Mouse (Mus musculus) heart, adult 8-10 months (tissue): ENCODE data around the gene Vmn2r18. TPM values are rescaled to one million over a fixed set of nuclear protein-coding genes. Genes with fewer than 3 reads are reported as not detected.

Experiments
- DNase-seq: peaks from one replicate; pipeline ENCODE4 v3.0.0; 2022; ENCODE audit warnings: low spot score
- total RNA-seq, 4 experiments: library from RNA; stranded (reverse); gene quantifications; 2 replicates each; pipeline ENCODE4 v1.2.4; 2022

Gene Vmn2r18
- not detected for total RNA-seq

DNA sequence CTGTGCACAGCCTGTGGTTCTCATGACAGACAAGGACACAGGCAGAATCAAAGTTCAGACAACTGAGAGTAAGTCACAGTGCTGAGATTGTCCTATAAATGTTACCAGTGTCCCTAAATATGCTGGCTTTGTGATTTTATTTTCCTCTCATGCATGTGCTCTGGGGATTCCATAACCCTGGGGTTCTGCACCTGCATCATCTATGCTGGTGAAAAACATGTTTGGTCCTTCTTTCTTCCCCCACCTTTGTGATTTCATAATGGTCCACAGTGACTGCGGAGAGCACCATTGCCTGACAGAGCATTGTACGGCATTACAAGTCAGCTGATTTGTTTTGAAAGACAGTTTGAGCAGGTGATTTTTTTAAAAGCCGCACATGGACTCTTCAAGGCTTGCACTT is at the start of gene Vmn2r18:
Vmn2r18 (minus strand) TSS at position 101 of the 400 bp plus-strand sequence.
- DNase-seq, result no peak

DNA sequence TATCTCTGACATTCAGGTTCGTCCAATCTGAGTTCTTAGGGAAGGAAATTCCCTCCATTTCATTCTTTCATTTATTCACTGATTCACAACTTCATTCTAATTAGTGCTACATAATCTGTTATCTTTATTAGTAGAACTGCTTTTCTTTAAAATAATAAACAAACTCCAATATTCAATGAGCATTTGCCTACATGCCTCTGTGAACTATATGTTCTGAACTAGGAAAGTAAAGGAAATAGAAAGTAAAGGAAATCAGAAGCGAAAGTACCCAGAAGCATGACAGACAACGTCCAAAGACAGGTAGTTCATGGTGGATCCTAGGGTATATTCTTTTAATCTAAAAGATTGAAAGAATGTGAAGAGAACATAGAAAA is 45.6 kb upstream of the Vmn2r18 start:
- no peak for DNase-seq

DNA sequence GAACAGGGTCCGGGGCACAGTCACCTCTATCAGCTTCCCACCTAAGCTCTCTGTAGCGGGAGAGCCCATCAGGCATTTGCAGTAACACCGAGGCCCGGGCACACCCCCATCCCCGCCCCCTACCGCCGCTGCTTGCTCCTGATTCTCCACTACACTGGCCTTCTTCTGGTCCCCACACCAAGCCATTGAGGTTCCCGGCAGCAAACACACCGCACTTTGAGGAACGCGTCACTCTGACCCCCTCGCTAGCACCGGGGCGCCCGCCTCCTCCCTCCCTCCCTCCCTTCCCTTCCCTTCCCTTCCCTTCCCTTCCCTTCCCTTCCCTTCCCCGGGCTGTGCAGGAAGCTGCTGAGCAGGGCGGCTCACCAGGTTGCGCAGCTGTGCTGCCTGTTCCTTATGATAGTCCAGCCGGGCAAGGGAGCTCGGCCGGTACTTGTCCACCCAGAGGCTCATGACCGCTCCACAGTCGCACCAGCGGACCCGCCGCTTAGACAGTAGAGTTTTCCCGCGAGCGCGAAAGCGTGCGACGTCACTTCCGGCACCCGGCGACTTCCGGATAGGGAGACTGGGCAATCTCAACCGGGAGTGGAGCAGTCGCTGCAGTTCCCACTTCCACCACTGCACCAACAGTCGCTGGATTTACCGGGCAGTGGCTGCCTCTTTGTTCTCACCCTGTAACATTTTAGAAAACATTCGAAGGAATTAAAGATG is 45.0 kb upstream of the Vmn2r18 start, which contains the start of gene Rfc3:
Rfc3 (minus strand) TSS at position 543 of the 711 bp plus-strand sequence.
- peak; percentile 95 for DNase-seq

DNA sequence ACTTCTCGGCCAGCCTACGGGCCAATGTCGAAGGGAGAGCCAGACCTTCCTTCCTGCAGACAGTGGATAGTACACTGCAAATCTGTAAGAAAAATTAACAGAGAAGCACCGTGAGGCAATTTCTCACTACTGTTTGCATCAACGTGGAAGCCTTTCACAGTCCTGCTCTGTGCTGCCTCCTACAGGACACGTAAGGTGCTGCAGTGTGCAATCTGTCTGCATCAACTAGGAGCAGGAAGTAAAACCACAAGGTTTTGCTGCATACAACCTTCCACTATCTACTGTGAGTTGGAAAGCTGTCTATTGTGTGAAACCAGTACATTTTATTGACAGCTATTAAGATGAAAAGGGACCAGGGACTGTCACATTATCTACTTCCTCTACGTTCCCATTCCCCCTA is 39.0 kb upstream of the Vmn2r18 start:
- DNase-seq, result no peak

DNA sequence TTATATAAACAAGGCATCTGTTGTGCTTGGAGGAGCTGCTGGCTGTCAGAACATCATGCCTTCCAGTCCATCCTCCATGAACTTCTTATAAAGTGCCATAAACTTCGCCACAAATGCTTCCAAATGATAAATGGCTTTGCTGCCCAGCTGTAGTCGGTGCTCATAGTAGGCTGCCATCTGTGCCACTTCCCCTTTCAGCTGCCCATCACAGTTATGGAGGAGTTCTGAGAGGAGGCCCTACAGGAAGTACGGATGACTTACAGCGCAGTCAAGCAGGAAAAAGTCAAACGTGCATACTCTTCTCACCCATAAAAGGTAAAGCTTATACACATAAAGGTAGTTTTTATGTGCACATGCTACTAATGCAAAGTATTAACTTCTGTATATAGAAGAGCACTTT is 37.0 kb upstream of the Vmn2r18 start:
- no peak for DNase-seq

DNA sequence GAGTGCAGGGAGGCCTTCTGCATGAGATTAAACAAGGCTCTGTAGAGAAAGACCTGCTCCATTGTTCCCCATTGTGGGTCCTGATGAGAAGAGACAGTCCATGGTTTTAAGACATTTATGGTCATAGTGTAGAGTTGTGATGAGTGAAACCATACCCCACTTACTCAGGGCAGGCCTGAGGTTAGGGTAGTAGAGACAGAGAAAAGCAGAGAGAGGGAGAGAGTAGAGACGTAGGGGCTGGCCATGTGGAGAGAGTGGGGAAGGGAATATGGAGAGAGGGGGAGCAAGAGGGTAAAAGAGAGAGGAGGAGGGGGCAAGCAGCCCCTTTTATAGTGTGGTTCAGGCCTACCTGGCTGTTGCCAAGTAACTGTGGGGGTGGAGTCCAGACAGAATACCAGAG is 36.3 kb upstream of the Vmn2r18 start:
- no peak for DNase-seq

DNA sequence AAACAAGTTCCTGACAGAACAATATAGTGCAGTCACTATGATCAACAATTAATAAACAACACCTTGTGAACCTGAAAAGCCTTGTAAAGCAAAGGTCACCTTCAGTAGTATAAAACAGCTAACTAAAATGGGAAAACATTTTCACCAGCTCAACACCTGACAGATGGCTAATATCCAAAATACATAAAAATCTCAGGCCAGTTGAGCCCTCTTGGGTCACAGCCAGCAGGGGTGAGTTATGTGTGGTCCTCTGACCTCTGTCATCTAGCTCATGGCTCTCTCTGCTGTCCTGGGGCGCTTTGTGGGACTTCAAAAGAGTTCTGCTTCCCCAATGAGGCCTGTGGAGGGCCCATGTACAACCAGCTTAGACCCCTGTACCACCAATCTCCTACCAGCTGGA is 4.1 kb downstream of the Vmn2r18 start:
- DNase-seq, result no peak

Other genes with a start within 250 kb of the Vmn2r18 start
- 1 to 10 TPM in 3 of 4 experiments, not detected in 1; 3.1 to 9.9 (median 9.5) TPM for gene Gm42906, start 177.9 kb downstream of the Vmn2r18 start, total RNA-seq
- gene Rfc3, start 45.2 kb upstream of the Vmn2r18 start, total RNA-seq, result 1 to 10 TPM; 4.4 to 6.1 (median 4.7) TPM